Mouse (Mus musculus) thymus, postnatal 25 days (tissue): Measurements from ENCODE around the gene Cdc42bpb.
A peak's percentile ranks its signal among the peaks of the same experiment; 100 is the strongest.

ENCODE experiments used
- DNase-seq: peaks from one replicate; pipeline ENCODE4 v3.0.0; 2022

Gene Cdc42bpb

GRCm38 (mm10) chr12:111377376-111377973 lies at the start of gene Cdc42bpb:
Cdc42bpb (minus strand) TSS chr12:111377718.
- DNase-seq, result peak; percentile 32

GRCm38 (mm10) chr12:111425789-111426460 lies 48.4 kb upstream of the Cdc42bpb start:
- peak; percentile 87 for DNase-seq

GRCm38 (mm10) chr12:111425258-111425657 lies 47.7 kb upstream of the Cdc42bpb start:
- peak; percentile 65 for DNase-seq

GRCm38 (mm10) chr12:111424547-111424946 lies 47.0 kb upstream of the Cdc42bpb start:
- no peak for DNase-seq

- no peak for DNase-seq
Observed at GRCm38 (mm10) chr12:111423570-111424129, 46.1 kb upstream of the Cdc42bpb start.

- DNase-seq, result no peak
Observed at GRCm38 (mm10) chr12:111422852-111423251, 45.3 kb upstream of the Cdc42bpb start.

- no peak for DNase-seq
Observed at GRCm38 (mm10) chr12:111420946-111421709, 43.6 kb upstream of the Cdc42bpb start.

- no peak for DNase-seq
Observed at GRCm38 (mm10) chr12:111419918-111420317, 42.4 kb upstream of the Cdc42bpb start.

GRCm38 (mm10) chr12:111416921-111417779 lies 39.6 kb upstream of the Cdc42bpb start, which contains the start of gene Exoc3l4:
Exoc3l4 (plus strand) TSS chr12:111417017.
- no peak for DNase-seq

GRCm38 (mm10) chr12:111413300-111413699 lies 35.8 kb upstream of the Cdc42bpb start:
- peak; percentile 76 for DNase-seq

GRCm38 (mm10) chr12:111412581-111413284 lies 35.2 kb upstream of the Cdc42bpb start:
- DNase-seq, result no peak

GRCm38 (mm10) chr12:111411631-111412355 lies 34.3 kb upstream of the Cdc42bpb start:
- no peak for DNase-seq

GRCm38 (mm10) chr12:111409583-111409982 lies 32.1 kb upstream of the Cdc42bpb start:
- no peak for DNase-seq

- no peak for DNase-seq
Observed at GRCm38 (mm10) chr12:111406622-111407021, 29.1 kb upstream of the Cdc42bpb start, which contains the start of gene Lbhd2. Lbhd2 (plus strand) TSS chr12:111406809.

- no peak for DNase-seq
Observed at GRCm38 (mm10) chr12:111404880-111405279, 27.4 kb upstream of the Cdc42bpb start.

- peak; percentile 51 for DNase-seq
Observed at GRCm38 (mm10) chr12:111401454-111402184, 24.1 kb upstream of the Cdc42bpb start.

GRCm38 (mm10) chr12:111396997-111397396 lies 19.5 kb upstream of the Cdc42bpb start:
- no peak for DNase-seq

GRCm38 (mm10) chr12:111394008-111394407 lies 16.5 kb upstream of the Cdc42bpb start:
- no peak for DNase-seq

GRCm38 (mm10) chr12:111387146-111387545 lies 9.6 kb upstream of the Cdc42bpb start:
- DNase-seq, result no peak

GRCm38 (mm10) chr12:111386642-111387120 lies 9.2 kb upstream of the Cdc42bpb start:
- DNase-seq, result no peak
